In the genomic region with DNA sequence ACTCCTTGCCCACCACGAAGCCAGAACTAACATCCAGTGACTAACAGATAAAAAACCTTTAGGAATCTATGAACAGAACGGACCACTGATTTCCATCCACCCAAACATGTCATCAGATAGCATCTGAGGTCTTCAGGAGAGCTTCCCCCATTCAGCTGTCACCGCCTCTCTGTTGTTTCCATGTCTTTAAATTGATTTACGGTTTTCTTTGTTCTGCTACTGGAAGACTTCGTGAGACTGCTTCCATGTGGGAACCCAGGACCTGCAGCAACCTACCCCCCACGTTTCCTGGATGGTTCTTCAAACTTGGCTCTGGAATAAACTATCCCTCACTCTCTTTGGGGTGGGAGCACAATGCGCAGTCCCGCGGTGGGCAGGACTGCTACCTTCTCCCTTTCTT, we compare ENCODE assay signal across 29 mouse cellular contexts.
DNase-seq lines count a peak whose midpoint lies in the region; ATAC-seq and TF ChIP-seq lines count a peak whose summit lies in the region.
"Had no signal": no experiment of that assay in that cellular context is flagged by ENCODE, and none has a peak within 500 bp of the region (broad histone marks: within the 10 kb centered on the region; RNA-seq: fewer than 3 reads in every experiment).

No protein-coding gene starts in this region.

- 49% methylated on average over 9 of the region's 9 CpGs for WGBS in kidney, embryonic 14.5 days
- 71% methylated on average over 9 of the region's 9 CpGs for WGBS in liver, embryonic 13.5 days (ENCODE audit: insufficient replicate concordance)
- 71% methylated on average over 9 of the region's 9 CpGs for WGBS in liver, embryonic 11.5 days
- WGBS in neural tube, embryonic 11.5 days, result 55% methylated on average over 9 of the region's 9 CpGs

- H3K9ac ChIP-seq in kidney, embryonic 14.5 days (ENCODE audit: low read depth, low read length), result no peak overlapping the region
- H3K9ac ChIP-seq in liver, embryonic 13.5 days, result no peak overlapping the region
- no peak overlapping the region for H3K9ac ChIP-seq in liver, embryonic 11.5 days (ENCODE audit: low read depth, low read length)
- no peak overlapping the region for H3K9ac ChIP-seq in neural tube, embryonic 11.5 days (ENCODE audit: low read length)
- H3K9ac ChIP-seq: embryonic facial prominence, embryonic 13.5 days; embryonic facial prominence, embryonic 15.5 days; forebrain, embryonic 12.5 days had no signal

- intact Hi-C loops in gastrocnemius, adult 2 months (cut with DNase I), result no loop called here

- H3K9me3 ChIP-seq in kidney, embryonic 14.5 days (ENCODE audit: control insufficient read depth, low read length), result no peaks in the 10 kb centered on the region
- H3K9me3 ChIP-seq in liver, embryonic 13.5 days (replicated peaks), result no peaks in the 10 kb centered on the region
- no peaks in the 10 kb centered on the region for H3K9me3 ChIP-seq in liver, embryonic 11.5 days (ENCODE audit: control insufficient read depth, low read length)
- no peaks in the 10 kb centered on the region for H3K9me3 ChIP-seq in neural tube, embryonic 11.5 days (ENCODE audit: control insufficient read depth, low read length)
- H3K9me3 ChIP-seq: embryonic facial prominence, embryonic 13.5 days; embryonic facial prominence, embryonic 15.5 days; forebrain, embryonic 10.5 days; forebrain, embryonic 12.5 days had no signal

- peak overlapping the region; percentile 62 for H3K27ac ChIP-seq in gastrocnemius, adult 2 months
- H3K27ac ChIP-seq in kidney, embryonic 14.5 days (ENCODE audit: low read depth, low read length), result no peak overlapping the region
- H3K27ac ChIP-seq in liver, embryonic 13.5 days, result peak overlapping the region; percentile 66; the same call in 1 of the 2 replicates
- H3K27ac ChIP-seq in liver, embryonic 11.5 days (ENCODE audit: low read depth, low read length), result no peak overlapping the region
- H3K27ac ChIP-seq in neural tube, embryonic 11.5 days (ENCODE audit: low read depth, low read length), result no peak overlapping the region
- H3K27ac ChIP-seq: embryonic facial prominence, embryonic 13.5 days; embryonic facial prominence, embryonic 15.5 days; forebrain, embryonic 10.5 days; forebrain, embryonic 12.5 days had no signal

- ATAC-seq in kidney, embryonic 14.5 days (ENCODE audit: low FRiP score, low TSS enrichment), result peak; percentile 71; the same call in 1 of the 2 replicates
- no peak for ATAC-seq in liver, embryonic 13.5 days (ENCODE audit: low read depth)
- ATAC-seq in liver, embryonic 11.5 days (replicated peaks; ENCODE audit: low FRiP score), result no peak
- ATAC-seq in neural tube, embryonic 11.5 days (ENCODE audit: insufficient read depth, low FRiP score, low TSS enrichment), result 0 out of 2 replicates have a peak, but pooled peaks have one; percentile 36
- ATAC-seq: activated CD4-positive, CD25-positive, alpha-beta regulatory T cell, adult 4 months; CD4-positive, CD25-positive, alpha-beta regulatory T cell, adult 4 months; forebrain, embryonic 14.5 days; Patski had no signal

- DNase-seq in gastrocnemius, adult 2 months, result peak; percentile 0
- DNase-seq in gastrocnemius, adult 8-10 months (ENCODE audit: low spot score in 2 of 2), result no peak
- DNase-seq in kidney, postnatal 4 days, result no peak
- no peak for DNase-seq in liver, embryonic 13.5 days
- DNase-seq in liver, embryonic 11.5 days (ENCODE audit: low spot score), result no peak
- DNase-seq in neural tube, embryonic 11.5 days (ENCODE audit: low spot score), result no peak
- DNase-seq in neural tube, embryonic 10.5 days (ENCODE audit: extremely low spot score, low spot score), result no peak
- DNase-seq: adrenal gland, adult 8-10 months; adrenal gland, postnatal 14 days; adrenal gland, postnatal 36 days; B cell, adult 2 months; cerebellum, adult 11-12 months; cerebellum, adult 2 months; cerebellum, adult 9-10 months; cerebellum, postnatal 10 days; cerebellum, postnatal 25 days; embryo, embryonic 11 days had no signal

- H3K4me1 ChIP-seq in kidney, embryonic 14.5 days (ENCODE audit: control insufficient read depth, insufficient read depth, low read length), result no peaks in the 10 kb centered on the region
- peaks cover 54% of the 10 kb centered on the region for H3K4me1 ChIP-seq in liver, embryonic 13.5 days (replicated peaks)
- H3K4me1 ChIP-seq in liver, embryonic 11.5 days (replicated peaks; ENCODE audit: control insufficient read depth, insufficient read depth, low read length), result peaks cover 20% of the 10 kb centered on the region
- H3K4me1 ChIP-seq in neural tube, embryonic 11.5 days (ENCODE audit: control insufficient read depth, insufficient read depth, low read length), result peaks cover 12% of the 10 kb centered on the region; the same call in 1 of the 2 replicates
- H3K4me1 ChIP-seq: embryonic facial prominence, embryonic 15.5 days had no signal

- no peak overlapping the region for H3K4me3 ChIP-seq in gastrocnemius, adult 2 months
- H3K4me3 ChIP-seq in kidney, embryonic 14.5 days (ENCODE audit: low read length), result no peak overlapping the region
- H3K4me3 ChIP-seq in liver, embryonic 13.5 days (replicated peaks), result no peak overlapping the region
- H3K4me3 ChIP-seq in liver, embryonic 11.5 days (ENCODE audit: low read depth, low read length), result no peak overlapping the region
- H3K4me3 ChIP-seq in neural tube, embryonic 11.5 days (ENCODE audit: low read depth, low read length), result no peak overlapping the region
- H3K4me3 ChIP-seq: embryonic facial prominence, embryonic 13.5 days; embryonic facial prominence, embryonic 15.5 days; erythroblast, embryonic 14.5 days; forebrain, embryonic 10.5 days; forebrain, embryonic 12.5 days had no signal

- H3K27me3 ChIP-seq in kidney, embryonic 14.5 days (ENCODE audit: control insufficient read depth, insufficient read depth, low read length), result no peaks in the 10 kb centered on the region
- no peaks in the 10 kb centered on the region for H3K27me3 ChIP-seq in liver, embryonic 13.5 days
- H3K27me3 ChIP-seq in liver, embryonic 11.5 days (replicated peaks; ENCODE audit: control insufficient read depth, insufficient read depth, low read length), result no peaks in the 10 kb centered on the region
- no peaks in the 10 kb centered on the region for H3K27me3 ChIP-seq in neural tube, embryonic 11.5 days (ENCODE audit: control insufficient read depth, insufficient read depth, low read length)
- H3K27me3 ChIP-seq: CH12.LX; embryonic facial prominence, embryonic 13.5 days; embryonic facial prominence, embryonic 15.5 days; forebrain, embryonic 12.5 days had no signal

- no peak overlapping the region for H3K4me2 ChIP-seq in kidney, embryonic 14.5 days (replicated peaks; ENCODE audit: low read depth, low read length)
- H3K4me2 ChIP-seq in liver, embryonic 13.5 days, result no peak overlapping the region
- H3K4me2 ChIP-seq in liver, embryonic 11.5 days, result no peak overlapping the region
- H3K4me2 ChIP-seq in neural tube, embryonic 11.5 days (ENCODE audit: low read depth), result no peak overlapping the region
- H3K4me2 ChIP-seq: embryonic facial prominence, embryonic 13.5 days; embryonic facial prominence, embryonic 15.5 days; forebrain, embryonic 12.5 days had no signal

- no peaks in the 10 kb centered on the region for H3K36me3 ChIP-seq in kidney, embryonic 14.5 days (ENCODE audit: control insufficient read depth, insufficient read depth, low read length)
- no peaks in the 10 kb centered on the region for H3K36me3 ChIP-seq in liver, embryonic 13.5 days
- H3K36me3 ChIP-seq in liver, embryonic 11.5 days (ENCODE audit: control insufficient read depth, insufficient read depth, low read length), result no peaks in the 10 kb centered on the region
- H3K36me3 ChIP-seq in neural tube, embryonic 11.5 days (ENCODE audit: control insufficient read depth, insufficient read depth, low read length), result no peaks in the 10 kb centered on the region
- H3K36me3 ChIP-seq: embryonic facial prominence, embryonic 13.5 days; embryonic facial prominence, embryonic 15.5 days; forebrain, embryonic 10.5 days; forebrain, embryonic 12.5 days; G1E had no signal

- TF ChIP-seq CTCF in gastrocnemius, adult 2 months (IDR thresholded peaks at IDR 0.05), result no peak

Comparison
In these comparisons a context has a peak if more than half of its experiments do, and no peak if none do; other contexts are left out.
1. H3K27ac ChIP-seq: peak in gastrocnemius, adult 2 months (single experiment) and liver, embryonic 13.5 days (single experiment); none in kidney, embryonic 14.5 days (single experiment), liver, embryonic 11.5 days (single experiment) and neural tube, embryonic 11.5 days (single experiment).
2. ATAC-seq: peak in kidney, embryonic 14.5 days (single experiment) and neural tube, embryonic 11.5 days (single experiment); none in liver, embryonic 13.5 days (single experiment) and liver, embryonic 11.5 days (single experiment).